Mouse (Mus musculus) embryonic fibroblast, embryonic 13.5 days (primary cell): ENCODE data around the gene Foxf2.

Source experiments
- CTCF ChIP-seq: IDR thresholded peaks from 2 replicates; pipeline ENCODE4 v1.5.1; 2011; ENCODE audit warnings: mild to moderate bottlenecking, control low read depth, low read length, moderate library complexity, borderline replicate concordance; ENCODE audit not compliant: insufficient read depth
- POLR2A ChIP-seq: IDR thresholded peaks from 2 replicates; pipeline ENCODE4 v1.6.1; 2011; ENCODE audit warnings: low read depth, mild to moderate bottlenecking, control low read depth, low read length, moderate library complexity

GRCm38 (mm10) chr13:31652131-31652745 lies 26.6 kb downstream of the Foxf2 start:
- TF ChIP-seq CTCF: no peak
- no peak for TF ChIP-seq POLR2A
